11 mouse cellular contexts compared by ENCODE assay signal in genomic region chr7:100073959-100074358, GRCm38 (mm10). TPM values are rescaled to one million over a fixed set of nuclear protein-coding genes. Genes with fewer than 3 reads are reported as not detected.
DNase-seq lines count a peak whose midpoint lies in the region; ATAC-seq and TF ChIP-seq lines count a peak whose summit lies in the region.
"Had no signal": no experiment of that assay in that cellular context is flagged by ENCODE, and none has a peak within 500 bp of the region (broad histone marks: within the 10 kb centered on the region; RNA-seq: fewer than 3 reads in every experiment).

No protein-coding gene starts in this region.

- peaks cover 8% of the 10 kb centered on the region; the same call in 1 of the 2 replicates for H3K4me1 ChIP-seq in heart, embryonic 10.5 days
- no peaks in the 10 kb centered on the region for H3K4me1 ChIP-seq in midbrain, postnatal 0 days (ENCODE audit: insufficient read depth, low read length)
- no peaks in the 10 kb centered on the region for H3K4me1 ChIP-seq in midbrain, embryonic 10.5 days
- H3K4me1 ChIP-seq in intestine, postnatal 0 days (replicated peaks; ENCODE audit: control insufficient read depth, insufficient read depth, low read length), result no peaks in the 10 kb centered on the region
- H3K4me1 ChIP-seq in stomach, postnatal 0 days (replicated peaks; ENCODE audit: control insufficient read depth, insufficient read depth), result no peaks in the 10 kb centered on the region
- H3K4me1 ChIP-seq: midbrain, embryonic 15.5 days had no signal

- 0 out of 2 replicates have a peak, but pooled peaks cover under 1% of the 10 kb centered on the region for H3K36me3 ChIP-seq in heart, embryonic 10.5 days
- H3K36me3 ChIP-seq in midbrain, postnatal 0 days (ENCODE audit: insufficient read depth, low read length), result 0 out of 2 replicates have a peak, but pooled peaks cover 3% of the 10 kb centered on the region
- peaks cover 27% of the 10 kb centered on the region for H3K36me3 ChIP-seq in midbrain, embryonic 10.5 days
- no peaks in the 10 kb centered on the region; the same call in 1 of the 2 replicates for H3K36me3 ChIP-seq in intestine, postnatal 0 days (ENCODE audit: control insufficient read depth, insufficient read depth)
- H3K36me3 ChIP-seq in stomach, postnatal 0 days (ENCODE audit: control insufficient read depth, insufficient read depth, low read length), result no peaks in the 10 kb centered on the region
- H3K36me3 ChIP-seq: limb, embryonic 15.5 days; stomach, embryonic 15.5 days had no signal

- no peak overlapping the region for H3K4me2 ChIP-seq in midbrain, postnatal 0 days (ENCODE audit: low read depth, low read length, poor library complexity, severe bottlenecking)
- H3K4me2 ChIP-seq in intestine, postnatal 0 days (replicated peaks; ENCODE audit: low read depth), result no peak overlapping the region
- H3K4me2 ChIP-seq in stomach, postnatal 0 days (replicated peaks; ENCODE audit: low read depth), result no peak overlapping the region
- H3K4me2 ChIP-seq: limb, embryonic 15.5 days; midbrain, embryonic 15.5 days; stomach, embryonic 15.5 days had no signal

- no peaks in the 10 kb centered on the region for H3K27me3 ChIP-seq in heart, embryonic 10.5 days (ENCODE audit: insufficient read depth, poor library complexity, severe bottlenecking)
- H3K27me3 ChIP-seq in midbrain, postnatal 0 days (ENCODE audit: insufficient read depth, low read length), result no peaks in the 10 kb centered on the region
- H3K27me3 ChIP-seq in midbrain, embryonic 10.5 days (ENCODE audit: low read depth, poor library complexity, severe bottlenecking), result no peaks in the 10 kb centered on the region
- H3K27me3 ChIP-seq in intestine, postnatal 0 days (replicated peaks; ENCODE audit: control insufficient read depth, insufficient read depth, low read length), result no peaks in the 10 kb centered on the region
- H3K27me3 ChIP-seq in stomach, postnatal 0 days (ENCODE audit: control insufficient read depth, insufficient read depth, low read length), result no peaks in the 10 kb centered on the region
- H3K27me3 ChIP-seq: limb, embryonic 15.5 days; midbrain, embryonic 15.5 days; stomach, embryonic 15.5 days had no signal

- no peak overlapping the region for H3K4me3 ChIP-seq in heart, embryonic 10.5 days
- no peak overlapping the region for H3K4me3 ChIP-seq in midbrain, postnatal 0 days (ENCODE audit: low read depth, low read length)
- H3K4me3 ChIP-seq in midbrain, embryonic 10.5 days, result no peak overlapping the region
- no peak overlapping the region for H3K4me3 ChIP-seq in intestine, postnatal 0 days (ENCODE audit: low read depth, low read length)
- no peak overlapping the region for H3K4me3 ChIP-seq in stomach, postnatal 0 days (ENCODE audit: low read depth, low read length)
- H3K4me3 ChIP-seq: limb, embryonic 15.5 days; midbrain, embryonic 15.5 days; stomach, embryonic 15.5 days had no signal

- peak; percentile 97 for DNase-seq in heart, adult 11 months
- no peak for DNase-seq in heart, embryonic 10.5 days (ENCODE audit: low spot score)
- peak; percentile 63 for DNase-seq in midbrain, postnatal 0 days (ENCODE audit: low spot score)
- no peak for DNase-seq in midbrain, embryonic 10.5 days (ENCODE audit: low spot score)
- no peak for DNase-seq in stomach, postnatal 0 days (ENCODE audit: low spot score)
- no peak for DNase-seq in urinary bladder, postnatal 10 days (ENCODE audit: low spot score)

- WGBS in heart, embryonic 10.5 days, result 77% methylated on average over 2 of the region's 2 CpGs
- WGBS in midbrain, postnatal 0 days, result 88% methylated on average over 2 of the region's 2 CpGs
- 88% methylated on average over 2 of the region's 2 CpGs for WGBS in midbrain, embryonic 10.5 days
- WGBS in intestine, postnatal 0 days, result 76% methylated on average over 2 of the region's 2 CpGs
- WGBS in stomach, postnatal 0 days, result 42% methylated on average over 2 of the region's 2 CpGs

- no peak for TF ChIP-seq CTCF in midbrain, postnatal 0 days (IDR thresholded peaks at IDR 0.05)
- peak; percentile 28 for TF ChIP-seq CTCF in intestine, postnatal 0 days (IDR thresholded peaks at IDR 0.05; ENCODE audit: low read depth)
- TF ChIP-seq CTCF in stomach, postnatal 0 days (IDR thresholded peaks at IDR 0.05; ENCODE audit: low read depth), result peak; percentile 18; the same call in 1 of the 2 replicates

- no peak for ATAC-seq in midbrain, postnatal 0 days (ENCODE audit: low FRiP score)
- no peak for ATAC-seq in intestine, postnatal 0 days
- ATAC-seq in stomach, postnatal 0 days (ENCODE audit: low FRiP score, low TSS enrichment), result peak; percentile 57; the same call in 1 of the 2 replicates
- no peak for ATAC-seq in erythroid progenitor cell, adult 5-6 weeks (replicated peaks; ENCODE audit: low FRiP score, poor library complexity, severe bottlenecking)
- ATAC-seq: midbrain, embryonic 15.5 days had no signal

- H3K9me3 ChIP-seq in heart, embryonic 10.5 days, result no peaks in the 10 kb centered on the region
- no peaks in the 10 kb centered on the region for H3K9me3 ChIP-seq in midbrain, postnatal 0 days (ENCODE audit: low read length)
- no peaks in the 10 kb centered on the region; the same call in 1 of the 2 replicates for H3K9me3 ChIP-seq in midbrain, embryonic 10.5 days (replicated peaks)
- H3K9me3 ChIP-seq in intestine, postnatal 0 days (ENCODE audit: control insufficient read depth), result no peaks in the 10 kb centered on the region
- H3K9me3 ChIP-seq in stomach, postnatal 0 days (ENCODE audit: control insufficient read depth, low read length), result no peaks in the 10 kb centered on the region
- H3K9me3 ChIP-seq: limb, embryonic 15.5 days; midbrain, embryonic 15.5 days; stomach, embryonic 15.5 days had no signal

- no peak for TF ChIP-seq EP300 in stomach, postnatal 0 days (optimal IDR thresholded peaks at IDR 0.05)

- no peak overlapping the region for H3K9ac ChIP-seq in midbrain, postnatal 0 days (replicated peaks; ENCODE audit: low read length, poor library complexity, severe bottlenecking)
- no peak overlapping the region for H3K9ac ChIP-seq in intestine, postnatal 0 days (ENCODE audit: low read depth, low read length)
- H3K9ac ChIP-seq in stomach, postnatal 0 days (ENCODE audit: low read length), result no peak overlapping the region
- H3K9ac ChIP-seq: limb, embryonic 15.5 days; midbrain, embryonic 15.5 days; stomach, embryonic 15.5 days had no signal

- H3K27ac ChIP-seq in heart, embryonic 10.5 days, result no peak overlapping the region
- H3K27ac ChIP-seq in midbrain, postnatal 0 days (ENCODE audit: low read depth, low read length), result no peak overlapping the region
- H3K27ac ChIP-seq in midbrain, embryonic 10.5 days (replicated peaks), result no peak overlapping the region
- no peak overlapping the region for H3K27ac ChIP-seq in intestine, postnatal 0 days (ENCODE audit: low read depth, low read length)
- H3K27ac ChIP-seq in stomach, postnatal 0 days (replicated peaks), result no peak overlapping the region
- H3K27ac ChIP-seq: limb, embryonic 15.5 days; midbrain, embryonic 15.5 days; stomach, embryonic 15.5 days had no signal

RNA-seq across cellular contexts. Expression of gene Pold3, which starts 47.4 kb away (rescaled TPM):
- polyA plus RNA-seq in heart, embryonic 10.5 days (2016; fragmentation: Nextera tagmentation; extraction: Ambion mirVana), result 51.3 and 69.9 TPM in 2 replicates
- 35.5 and 37.7 TPM in 2 replicates for total RNA-seq in midbrain, postnatal 0 days (2014; rRNA removed)
- 40.5 and 42.6 TPM in 2 replicates for polyA plus RNA-seq in midbrain, postnatal 0 days (2015; fragmentation: Nextera tagmentation; extraction: Ambion mirVana)
- polyA plus RNA-seq in midbrain, embryonic 10.5 days (2016; fragmentation: Nextera tagmentation; extraction: Ambion mirVana), result 114 and 117 TPM in 2 replicates
- 18.3 and 22.1 TPM in 2 replicates for polyA plus RNA-seq in intestine, postnatal 0 days (2015; fragmentation: Nextera tagmentation; extraction: Ambion mirVana)
- polyA plus RNA-seq in stomach, postnatal 0 days (2015; fragmentation: Nextera tagmentation; extraction: Ambion mirVana), result 18.6 and 20.3 TPM in 2 replicates
- 54.9 and 62.0 TPM in 2 replicates for total RNA-seq in erythroid progenitor cell, adult 5-6 weeks (2015; ENCODE audit: low replicate concordance)
- 129 and 249 TPM in 2 replicates for total RNA-seq in erythroid progenitor cell, adult 5-6 weeks (2017; ENCODE audit: low replicate concordance)

Comparison
In these comparisons a context has a peak if more than half of its experiments do, and no peak if none do; other contexts are left out.
1. DNase-seq: peak in heart, adult 11 months (single experiment) and midbrain, postnatal 0 days (single experiment); none in heart, embryonic 10.5 days (single experiment), midbrain, embryonic 10.5 days (single experiment), stomach, postnatal 0 days (single experiment) and urinary bladder, postnatal 10 days (single experiment).